13 mouse cellular contexts compared by ENCODE assay signal in genomic region chr5:100648046-100648445, GRCm38 (mm10). TPM values are rescaled to one million over a fixed set of nuclear protein-coding genes. Genes with fewer than 3 reads are reported as not detected.
DNase-seq lines count a peak whose midpoint lies in the region; ATAC-seq and TF ChIP-seq lines count a peak whose summit lies in the region.
"Had no signal": no experiment of that assay in that cellular context is flagged by ENCODE, and none has a peak within 500 bp of the region (broad histone marks: within the 10 kb centered on the region; RNA-seq: fewer than 3 reads in every experiment).

No protein-coding gene starts in this region.

- H3K36me3 ChIP-seq in heart, embryonic 14.5 days (ENCODE audit: control insufficient read depth, insufficient read depth, low read length): no peaks in the 10 kb centered on the region
- H3K36me3 ChIP-seq in G1E (replicated peaks): peaks cover 5% of the 10 kb centered on the region
- no peaks in the 10 kb centered on the region for H3K36me3 ChIP-seq in liver, embryonic 16.5 days (ENCODE audit: control insufficient read depth, insufficient read depth)

- H3K4me1 ChIP-seq in heart, embryonic 14.5 days (ENCODE audit: control insufficient read depth in 2 of 2, insufficient read depth in 2 of 2, low read length in 2 of 2): peaks cover 20 to 27% of the 10 kb centered on the region in 2 experiments
- H3K4me1 ChIP-seq in G1E (ENCODE audit: insufficient read depth, low read depth, low read length): peaks cover 80% of the 10 kb centered on the region
- H3K4me1 ChIP-seq in liver, embryonic 16.5 days (ENCODE audit: control insufficient read depth, low read depth, low read length): peaks cover 38% of the 10 kb centered on the region

- H3K27ac ChIP-seq in heart, embryonic 14.5 days (replicated peaks in 1 of 2; ENCODE audit: control insufficient read depth in 1 of 2, insufficient read depth in 1 of 2, low read depth in 2 of 2, low read length in 2 of 2): no peak overlapping the region; a peak in 1 of 4 replicates
- H3K27ac ChIP-seq in liver, embryonic 16.5 days (ENCODE audit: low read length): no peak overlapping the region

- H3K27me3 ChIP-seq in heart, embryonic 14.5 days (ENCODE audit: control insufficient read depth, insufficient read depth, low read length): no peaks in the 10 kb centered on the region
- H3K27me3 ChIP-seq in G1E (ENCODE audit: insufficient read depth, low read length): peaks cover 11% of the 10 kb centered on the region
- no peaks in the 10 kb centered on the region for H3K27me3 ChIP-seq in liver, embryonic 16.5 days (ENCODE audit: control insufficient read depth, insufficient read depth, low read depth, low read length)

- no peak for TF ChIP-seq CTCF in G1E (IDR thresholded peaks at IDR 0.05; ENCODE audit: low read depth, low read length)

- DNase-seq in heart, postnatal 36 days: no peak
- peak; percentile 38 for DNase-seq in G1E (ENCODE audit: low spot score)
- DNase-seq in induced T-regulatory cell, adult 2 months (ENCODE audit: low read depth): peak; percentile 53
- DNase-seq in adrenal gland, adult 2 months: no peak
- no peak for DNase-seq in lung, postnatal 4 days
- DNase-seq: adrenal gland, postnatal 14 days; cerebellum, adult 9-11 months; heart, adult 11 months; kidney, postnatal 10 days had no signal

- no peak overlapping the region for H3K9ac ChIP-seq in heart, embryonic 14.5 days (ENCODE audit: low read length)
- no peak overlapping the region for H3K9ac ChIP-seq in liver, embryonic 16.5 days (ENCODE audit: low read depth, low read length)

- H3K4me3 ChIP-seq in heart, embryonic 14.5 days (ENCODE audit: control insufficient read depth in 1 of 2, insufficient read depth in 1 of 2, low read depth in 1 of 2, low read length in 2 of 2): 0 out of 4 replicates have a peak overlapping the region, but pooled peaks of 1 of the 2 experiments have one; percentile 4
- H3K4me3 ChIP-seq in G1E (ENCODE audit: low read depth, low read length): peak overlapping the region; percentile 65; the same call in 1 of the 2 replicates
- H3K4me3 ChIP-seq in liver, embryonic 16.5 days (ENCODE audit: low read depth, low read length): no peak overlapping the region

- WGBS in heart, embryonic 14.5 days: 6% methylated on average over 10 of the region's 10 CpGs
- WGBS in liver, embryonic 16.5 days (ENCODE audit: insufficient replicate concordance): 16% methylated on average over 10 of the region's 10 CpGs

- peak overlapping the region; percentile 53 for H3K4me2 ChIP-seq in heart, embryonic 14.5 days (ENCODE audit: low read length)
- H3K4me2 ChIP-seq in liver, embryonic 16.5 days (ENCODE audit: low read depth, low read length): peak overlapping the region; percentile 35

- intact Hi-C loops in heart, postnatal 36 days (cut with DNase I): no loop called here

- ATAC-seq in heart, embryonic 14.5 days (ENCODE audit: insufficient number of reproducible peaks, insufficient read depth, low FRiP score, low read depth): no peak
- peak; percentile 15; the same call in 1 of the 2 replicates for ATAC-seq in G1E (ENCODE audit: extremely low read depth, insufficient number of reproducible peaks, low FRiP score, poor library complexity, severe bottlenecking)
- ATAC-seq in liver, embryonic 16.5 days (ENCODE audit: low read depth): no peak
- no peak for ATAC-seq in activated CD4-positive, CD25-positive, alpha-beta regulatory T cell, adult 4 months
- ATAC-seq: lung, postnatal 0 days had no signal

- no peaks in the 10 kb centered on the region for H3K9me3 ChIP-seq in heart, embryonic 14.5 days (ENCODE audit: control insufficient read depth, low read length)
- H3K9me3 ChIP-seq in G1E (replicated peaks): no peaks in the 10 kb centered on the region
- no peaks in the 10 kb centered on the region for H3K9me3 ChIP-seq in liver, embryonic 16.5 days (replicated peaks; ENCODE audit: control insufficient read depth, low read length)

RNA-seq across cellular contexts. Expression of gene Coq2, which starts 26.9 kb away (rescaled TPM):
- polyA plus RNA-seq in heart, embryonic 14.5 days (2014; fragmentation: Nextera tagmentation; extraction: Ambion mirVana): 83.6 and 86.4 TPM in 2 replicates
- total RNA-seq in heart, postnatal 36 days (2021): 10 to 100 TPM; 97.4 to 98.2 TPM
- total RNA-seq in G1E (2014; fragmentation: Nextera tagmentation) (19.5 and 21.7 TPM in 2 replicates), G1E (2017) (29.5 and 37.7 TPM in 2 replicates)
- 47.1 and 78.4 TPM in 2 replicates for polyA plus RNA-seq in G1E (2012)
- polyA plus RNA-seq in liver, embryonic 16.5 days (2015; fragmentation: Nextera tagmentation; extraction: Ambion mirVana): 19.5 and 20.7 TPM in 2 replicates
- 10 to 100 TPM; 53.0 to 74.5 TPM for total RNA-seq in adrenal gland, adult 2 months (2021)
- 142 and 265 TPM in 2 replicates for polyA plus RNA-seq in adrenal gland, adult 2 months (2012; rRNA removed)
- polyA plus RNA-seq in activated CD4-positive, CD25-positive, alpha-beta regulatory T cell, adult 4 months (2017; shearing (Covaris generic)): 1 to 10 TPM; 8.2 to 9.2 TPM

Comparison
In these comparisons a context has a peak if more than half of its experiments do, and no peak if none do; other contexts are left out.
1. DNase-seq: peak in G1E (single experiment) and induced T-regulatory cell, adult 2 months (single experiment); none in heart, postnatal 36 days (0 of 2), adrenal gland, adult 2 months (single experiment) and lung, postnatal 4 days (0 of 2).